Mouse (Mus musculus): ENCODE results near the gene Sc5d.

Gene Sc5d

GRCm38 (mm10) chr9:42272690-42273089, 8.6 kb upstream of the Sc5d start:
- no peak for TF ChIP-seq GATA4 (IDR thresholded peaks at IDR 0.05; ENCODE audit: insufficient replicate concordance, low read length)

GRCm38 (mm10) chr9:42271456-42271855, 7.4 kb upstream of the Sc5d start:
- TF ChIP-seq GATA4 (IDR thresholded peaks at IDR 0.05; ENCODE audit: insufficient replicate concordance, low read length): no peak

GRCm38 (mm10) chr9:42270617-42271016, 6.6 kb upstream of the Sc5d start:
- TF ChIP-seq GATA4 (IDR thresholded peaks at IDR 0.05; ENCODE audit: insufficient replicate concordance, low read length): no peak; the same call in 1 of the 2 replicates

- TF ChIP-seq GATA4 (IDR thresholded peaks at IDR 0.05; ENCODE audit: insufficient replicate concordance, low read length): no peak
Observed at GRCm38 (mm10) chr9:42270081-42270480, 6.0 kb upstream of the Sc5d start.

DNA sequence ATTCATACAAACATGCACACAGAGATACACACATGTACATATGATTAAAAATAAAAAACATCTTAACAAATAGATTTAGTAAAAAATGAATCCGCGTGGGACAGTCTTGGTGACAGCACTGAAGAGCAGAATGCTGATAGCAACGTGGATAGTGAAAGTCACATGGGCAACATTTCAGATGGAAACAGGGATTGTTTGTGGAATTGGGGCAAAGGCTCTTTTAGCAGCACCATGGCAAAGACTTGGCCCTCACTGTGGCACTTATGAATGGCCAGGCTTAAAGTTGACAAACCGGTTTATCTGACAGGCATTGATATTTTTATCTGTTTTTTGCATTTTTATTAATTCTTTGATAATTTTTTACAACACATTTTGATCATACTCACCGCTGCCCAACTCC, 4.3 kb upstream of the Sc5d start:
- no peak for TF ChIP-seq GATA4 (IDR thresholded peaks at IDR 0.05; ENCODE audit: insufficient replicate concordance, low read length)

DNA sequence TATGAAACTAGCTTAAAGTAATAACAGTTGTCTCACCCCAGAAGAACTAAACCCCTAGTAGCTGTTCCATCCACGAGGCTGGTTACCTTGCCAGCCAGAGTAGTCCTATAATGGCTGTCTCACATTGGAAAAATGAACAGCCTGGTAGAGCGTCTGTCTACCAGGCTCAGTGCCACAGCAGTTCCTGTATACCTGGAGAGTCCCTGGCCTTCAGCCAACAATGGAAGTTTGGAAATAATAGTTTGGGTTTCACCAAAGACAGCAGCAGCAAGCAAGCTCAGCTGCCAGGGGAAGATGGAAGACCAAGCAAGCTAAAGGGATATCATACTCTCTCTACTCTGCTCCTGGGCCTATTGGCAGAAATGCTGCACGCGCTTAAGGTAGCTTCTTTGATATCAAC, 1.3 kb upstream of the Sc5d start:
- no peak for TF ChIP-seq GATA4 (IDR thresholded peaks at IDR 0.05; ENCODE audit: insufficient replicate concordance, low read length)

GRCm38 (mm10) chr9:42263709-42264111, 346 bp downstream of the Sc5d start:
- TF ChIP-seq GATA4 (IDR thresholded peaks at IDR 0.05; ENCODE audit: insufficient replicate concordance, low read length): no peak

DNA sequence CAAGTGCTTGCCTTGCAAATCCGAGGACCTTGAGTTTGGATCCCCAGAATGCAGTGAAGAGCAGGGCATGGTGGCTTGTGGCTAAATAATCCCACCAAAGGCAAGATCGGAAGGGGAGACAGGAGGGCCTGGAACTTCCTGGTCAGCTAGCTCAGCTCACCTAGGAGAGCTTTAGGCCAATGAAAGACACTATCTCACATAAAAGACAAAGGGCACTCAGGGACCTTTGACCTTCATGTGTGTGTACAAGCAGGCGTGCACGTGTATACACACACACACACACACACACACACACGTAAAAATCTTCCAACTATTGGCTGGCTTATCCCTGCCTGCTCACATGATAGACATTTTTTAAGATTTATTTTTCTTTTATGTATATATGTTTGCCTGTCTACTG, 3.6 kb downstream of the Sc5d start:
- TF ChIP-seq GATA4 (IDR thresholded peaks at IDR 0.05; ENCODE audit: insufficient replicate concordance, low read length): no peak

GRCm38 (mm10) chr9:42249112-42249511, 14.9 kb downstream of the Sc5d start:
- TF ChIP-seq GATA4 (IDR thresholded peaks at IDR 0.05; ENCODE audit: insufficient replicate concordance, low read length): no peak

GRCm38 (mm10) chr9:42246688-42247087, 17.4 kb downstream of the Sc5d start:
- no peak; the same call in 1 of the 2 replicates for TF ChIP-seq GATA4 (IDR thresholded peaks at IDR 0.05; ENCODE audit: insufficient replicate concordance, low read length)

- TF ChIP-seq GATA4 (IDR thresholded peaks at IDR 0.05; ENCODE audit: insufficient replicate concordance, low read length): no peak
Observed at GRCm38 (mm10) chr9:42244173-42244572, 19.9 kb downstream of the Sc5d start.

DNA sequence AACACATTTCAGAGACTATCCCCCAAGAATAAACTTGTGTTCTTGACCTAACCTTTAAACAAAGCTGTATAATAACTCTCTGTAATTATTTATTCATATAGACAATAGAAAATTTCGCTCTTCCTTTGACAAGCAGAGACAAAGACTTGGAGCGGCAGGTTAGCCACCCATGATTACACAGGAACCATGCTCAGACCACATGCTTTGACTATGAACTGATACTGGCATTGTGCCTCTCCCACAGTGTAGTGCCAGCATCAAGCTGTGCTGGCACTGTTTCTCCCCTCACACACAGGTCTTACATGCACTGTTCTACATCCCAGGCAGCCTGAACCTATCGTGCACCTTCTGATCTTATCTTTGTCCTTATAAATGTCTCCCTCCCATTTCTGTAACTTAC, 23.0 kb downstream of the Sc5d start:
- no peak for TF ChIP-seq GATA4 (IDR thresholded peaks at IDR 0.05; ENCODE audit: insufficient replicate concordance, low read length)

GRCm38 (mm10) chr9:42240583-42240992, 23.5 kb downstream of the Sc5d start:
- no peak for TF ChIP-seq GATA4 (IDR thresholded peaks at IDR 0.05; ENCODE audit: insufficient replicate concordance, low read length)

DNA sequence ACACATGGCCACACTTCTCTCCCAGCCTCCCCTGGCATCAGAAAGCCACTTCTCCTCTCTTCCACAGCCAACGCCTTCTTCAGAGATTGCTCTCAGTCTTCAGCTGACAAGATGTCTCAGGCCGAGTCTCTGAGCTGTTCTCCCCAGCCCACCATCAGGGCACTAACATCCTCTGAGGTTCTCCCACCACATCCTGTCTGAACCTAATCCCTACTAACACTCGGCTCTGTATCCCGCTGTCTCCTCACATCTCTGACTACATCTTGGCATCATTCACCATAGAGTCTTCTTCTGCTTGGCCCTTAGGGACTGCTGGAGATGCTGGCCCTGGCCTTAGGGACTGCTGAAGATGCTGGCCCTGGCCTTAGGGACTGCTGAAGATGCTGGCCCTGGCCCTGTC, 25.2 kb downstream of the Sc5d start:
- TF ChIP-seq GATA4 (IDR thresholded peaks at IDR 0.05; ENCODE audit: insufficient replicate concordance, low read length): no peak

DNA sequence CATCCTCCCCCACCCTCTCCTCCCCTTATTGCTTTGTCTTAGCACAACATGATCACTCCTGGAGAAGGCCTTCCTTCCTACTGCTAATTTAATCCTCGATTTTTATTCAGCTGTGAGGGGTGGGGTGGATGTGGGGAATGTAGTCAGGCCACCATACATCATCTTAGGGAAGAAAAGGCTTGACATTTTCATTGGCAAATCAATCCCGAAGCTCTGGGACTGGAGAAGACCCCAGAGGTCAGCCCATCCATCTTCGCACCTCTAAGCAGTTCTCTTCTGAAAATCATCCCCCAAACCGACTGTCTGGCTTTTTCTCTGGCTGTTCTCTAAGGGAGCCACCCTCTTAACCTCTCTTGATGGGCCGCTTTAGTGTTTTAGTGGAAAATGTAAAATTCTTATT, 32.9 kb downstream of the Sc5d start:
- no peak for TF ChIP-seq GATA4 (IDR thresholded peaks at IDR 0.05; ENCODE audit: insufficient replicate concordance, low read length)

GRCm38 (mm10) chr9:42230333-42230732, 33.7 kb downstream of the Sc5d start:
- TF ChIP-seq GATA4 (IDR thresholded peaks at IDR 0.05; ENCODE audit: insufficient replicate concordance, low read length): no peak

DNA sequence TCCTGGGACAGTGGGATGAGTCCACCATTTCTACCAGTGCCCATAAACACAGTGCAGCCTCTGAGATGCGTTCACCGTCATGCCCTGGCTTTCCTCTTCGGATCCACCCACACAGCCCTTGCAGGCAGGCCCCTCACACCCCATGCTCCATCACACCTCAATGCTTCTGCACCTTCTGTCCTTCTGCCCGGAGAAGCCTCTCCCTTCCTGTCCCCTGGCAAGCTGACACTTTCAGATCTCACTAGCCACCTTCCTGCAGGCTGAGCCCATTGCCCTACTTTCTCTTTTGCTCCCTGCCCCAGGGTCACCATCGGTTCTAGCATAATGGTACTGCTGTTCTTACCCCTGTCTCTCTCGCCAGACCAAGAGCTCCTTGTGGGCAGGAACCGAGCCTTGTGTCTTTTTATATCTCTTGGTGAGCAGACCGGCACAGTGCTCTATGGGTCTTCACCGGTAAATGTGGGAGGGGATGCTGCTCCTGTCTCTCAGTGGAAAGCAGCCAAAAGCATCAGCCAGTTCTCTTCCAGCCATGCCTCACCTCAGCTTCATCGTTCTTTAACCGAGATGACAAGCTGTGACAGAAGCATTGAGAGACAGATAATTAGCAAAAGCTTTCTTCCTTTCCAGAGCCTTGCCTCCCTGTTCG, 34.5 kb downstream of the Sc5d start:
- no peak for TF ChIP-seq GATA4 (IDR thresholded peaks at IDR 0.05; ENCODE audit: insufficient replicate concordance, low read length)

Data from liver, adult (tissue).